ENCODE assay signal across 8 mouse cellular contexts in genomic region chr8:3279721-3280077, GRCm38 (mm10). TPM values are rescaled to one million over a fixed set of nuclear protein-coding genes. Genes with fewer than 3 reads are reported as not detected.
A peak's percentile ranks its signal among the peaks of the same experiment; 100 is the strongest.
DNase-seq lines count a peak whose midpoint lies in the region; ATAC-seq and TF ChIP-seq lines count a peak whose summit lies in the region.

No protein-coding gene starts in this region.

- H3K9ac ChIP-seq in embryonic facial prominence, embryonic 12.5 days, result peak overlapping the region; percentile 90; the same call in 1 of the 2 replicates
- peak overlapping the region; percentile 88 for H3K9ac ChIP-seq in hindbrain, embryonic 16.5 days (ENCODE audit: low read depth, low read length)
- peak overlapping the region; percentile 97 for H3K9ac ChIP-seq in midbrain, embryonic 16.5 days (ENCODE audit: low read depth, low read length)

- H3K36me3 ChIP-seq in embryonic facial prominence, embryonic 12.5 days, result no peaks in the 10 kb centered on the region
- H3K36me3 ChIP-seq in hindbrain, embryonic 16.5 days (ENCODE audit: control insufficient read depth, insufficient read depth, low read length), result no peaks in the 10 kb centered on the region
- no peaks in the 10 kb centered on the region for H3K36me3 ChIP-seq in midbrain, embryonic 16.5 days (ENCODE audit: control insufficient read depth, insufficient read depth, low read length)

- no peak for DNase-seq in lung, adult 2 months
- DNase-seq in lung, postnatal 4 days, result no peak
- DNase-seq in layer of hippocampus, adult 9-11 months, result no peak
- no peak for DNase-seq in urinary bladder, postnatal 14 days (ENCODE audit: low spot score)
- DNase-seq in ovary, postnatal 14 days (ENCODE audit: low spot score), result no peak

- TF ChIP-seq CTCF in lung, adult 2 months (IDR thresholded peaks at IDR 0.05; ENCODE audit: insufficient read depth, low read length), result no peak

- H3K27me3 ChIP-seq in embryonic facial prominence, embryonic 12.5 days, result no peaks in the 10 kb centered on the region
- H3K27me3 ChIP-seq in hindbrain, embryonic 16.5 days (replicated peaks; ENCODE audit: control insufficient read depth, insufficient read depth, low read length), result no peaks in the 10 kb centered on the region
- no peaks in the 10 kb centered on the region for H3K27me3 ChIP-seq in midbrain, embryonic 16.5 days (ENCODE audit: control insufficient read depth, insufficient read depth, low read depth, low read length)

- 4% methylated on average over 18 of the region's 18 CpGs for WGBS in lung, adult 2 months
- 1% methylated on average over 17 of the region's 18 CpGs for WGBS in embryonic facial prominence, embryonic 12.5 days
- 1% methylated on average over 18 of the region's 18 CpGs for WGBS in hindbrain, embryonic 16.5 days
- WGBS in midbrain, embryonic 16.5 days, result 0% methylated on average over 18 of the region's 18 CpGs

- H3K9me3 ChIP-seq in embryonic facial prominence, embryonic 12.5 days, result no peaks in the 10 kb centered on the region
- H3K9me3 ChIP-seq in hindbrain, embryonic 16.5 days (ENCODE audit: control insufficient read depth, low read length), result no peaks in the 10 kb centered on the region
- H3K9me3 ChIP-seq in midbrain, embryonic 16.5 days (replicated peaks; ENCODE audit: control insufficient read depth, low read length, poor library complexity, severe bottlenecking), result no peaks in the 10 kb centered on the region

- no peak overlapping the region for H3K27ac ChIP-seq in embryonic facial prominence, embryonic 12.5 days
- no peak overlapping the region; the same call in 1 of the 2 replicates for H3K27ac ChIP-seq in hindbrain, embryonic 16.5 days (ENCODE audit: low read depth, low read length)
- H3K27ac ChIP-seq in midbrain, embryonic 16.5 days (ENCODE audit: low read length), result 0 out of 2 replicates have a peak overlapping the region, but pooled peaks have one; percentile 81

- peak overlapping the region; percentile 80 for H3K4me2 ChIP-seq in embryonic facial prominence, embryonic 12.5 days (replicated peaks)
- H3K4me2 ChIP-seq in hindbrain, embryonic 16.5 days (ENCODE audit: low read length), result peak overlapping the region; percentile 87
- H3K4me2 ChIP-seq in midbrain, embryonic 16.5 days (ENCODE audit: low read length), result peak overlapping the region; percentile 85

- peaks cover 7% of the 10 kb centered on the region for H3K4me1 ChIP-seq in lung, adult 2 months (ENCODE audit: control insufficient read depth, insufficient read depth, low read length)
- peaks cover 13% of the 10 kb centered on the region for H3K4me1 ChIP-seq in embryonic facial prominence, embryonic 12.5 days
- H3K4me1 ChIP-seq in hindbrain, embryonic 16.5 days (ENCODE audit: control insufficient read depth, insufficient read depth, low read depth, low read length), result peaks cover 22% of the 10 kb centered on the region
- peaks cover 26% of the 10 kb centered on the region for H3K4me1 ChIP-seq in midbrain, embryonic 16.5 days (ENCODE audit: control insufficient read depth, insufficient read depth, low read length)

- ATAC-seq in embryonic facial prominence, embryonic 12.5 days (ENCODE audit: insufficient number of reproducible peaks, insufficient read depth, low FRiP score, low TSS enrichment), result no peak
- ATAC-seq in hindbrain, embryonic 16.5 days, result peak; percentile 58; the same call in 1 of the 2 replicates
- ATAC-seq in midbrain, embryonic 16.5 days, result peak; percentile 30

- peak overlapping the region; percentile 94 for H3K4me3 ChIP-seq in lung, adult 2 months (replicated peaks; ENCODE audit: extremely low read depth, low read depth, low read length)
- H3K4me3 ChIP-seq in embryonic facial prominence, embryonic 12.5 days, result peak overlapping the region; percentile 80
- peak overlapping the region; percentile 97 for H3K4me3 ChIP-seq in hindbrain, embryonic 16.5 days (ENCODE audit: low read length)
- peak overlapping the region; percentile 92 for H3K4me3 ChIP-seq in midbrain, embryonic 16.5 days (ENCODE audit: low read depth, low read length)

- no peak for TF ChIP-seq POLR2A in lung, adult 2 months (IDR thresholded peaks at IDR 0.05; ENCODE audit: borderline replicate concordance, extremely low read depth, low read depth, low read length)

RNA-seq across cellular contexts. Expression of gene Insr, which starts 0.3 kb away (rescaled TPM):
- polyA plus RNA-seq in lung, adult 2 months (2012; rRNA removed), result 17.5 and 24.6 TPM in 2 replicates
- polyA plus RNA-seq in embryonic facial prominence, embryonic 12.5 days (2016; fragmentation: Nextera tagmentation; extraction: Ambion mirVana), result 38.1 and 39.6 TPM in 2 replicates
- 51.2 and 53.4 TPM in 2 replicates for polyA plus RNA-seq in hindbrain, embryonic 16.5 days (2015; fragmentation: Nextera tagmentation; extraction: Ambion mirVana)
- 48.6 and 54.1 TPM in 2 replicates for polyA plus RNA-seq in midbrain, embryonic 16.5 days (2015; fragmentation: Nextera tagmentation; extraction: Ambion mirVana)
